Mouse (Mus musculus) cerebellum, adult 2 months (tissue): Measurements from ENCODE around the gene Aes.

ENCODE experiments used
- CTCF ChIP-seq: fragments of 200-500 bp; IDR thresholded peaks from 2 replicates; pipeline ENCODE4 v1.5.1; 2011; ENCODE audit warnings: low read depth, mild to moderate bottlenecking, control low read depth, low read length, moderate library complexity, borderline replicate concordance; ENCODE audit not compliant: insufficient read depth
- POLR2A ChIP-seq: fragments of 200-500 bp; IDR thresholded peaks from 2 replicates; pipeline ENCODE4 v1.6.1; 2011; ENCODE audit warnings: low read length, control low read depth, borderline replicate concordance; ENCODE audit not compliant: insufficient read depth

DNA sequence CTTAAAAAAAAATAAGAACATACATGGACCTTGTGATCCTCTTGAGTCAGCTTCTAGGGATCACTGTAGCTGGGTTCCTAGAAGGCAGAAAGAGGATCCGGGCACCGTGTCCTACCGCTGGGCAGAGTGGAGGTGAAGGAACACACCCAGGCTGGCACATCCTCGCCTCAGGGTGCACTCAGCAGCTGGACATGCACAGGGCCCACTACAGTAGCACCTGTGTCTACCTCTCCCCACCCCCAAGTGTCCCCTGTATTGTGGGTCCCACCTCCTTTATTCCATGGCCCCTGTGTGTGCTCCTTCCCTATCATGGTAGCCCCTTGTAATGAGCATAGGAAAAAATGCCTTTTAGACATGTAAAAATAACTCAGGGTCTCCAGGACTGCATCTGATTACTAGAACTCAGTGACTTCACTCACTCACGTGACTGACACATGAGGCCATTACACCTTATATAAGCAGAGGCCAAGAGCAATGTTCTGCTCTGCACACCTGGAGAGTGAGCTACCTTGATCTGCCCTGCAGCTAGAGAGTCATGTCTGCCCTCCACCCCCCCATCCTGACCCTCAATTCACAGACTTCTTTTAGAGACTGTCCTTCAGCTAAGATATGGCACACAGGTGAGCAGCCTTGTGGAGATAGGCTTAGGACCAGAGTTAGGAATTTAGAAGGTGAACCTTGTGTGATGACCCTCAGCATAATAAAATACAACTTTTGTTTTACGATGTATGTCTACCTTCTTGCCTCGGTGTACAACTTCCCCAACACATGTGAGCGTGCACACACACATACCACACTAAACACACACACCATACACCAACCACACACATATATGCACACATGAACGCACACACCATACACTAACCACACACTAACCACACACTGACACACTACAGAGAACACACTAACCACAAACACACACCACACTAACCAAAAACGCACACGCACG, 45.0 kb downstream of the Aes start:
- TF ChIP-seq CTCF (no peak), POLR2A (no peak)
